Mouse (Mus musculus) left cerebral cortex, postnatal 10 days (tissue): ENCODE data around the gene Mipep. TPM values are rescaled to one million over a fixed set of nuclear protein-coding genes. Genes with fewer than 3 reads are reported as not detected.

ENCODE experiments used
- DNase-seq, 2 experiments: peaks; one replicate each; pipeline ENCODE4 v3.0.0; 2021 to 2022; ENCODE audit warnings: low spot score in 2 of 2, mixed read lengths in 1 of 2; ENCODE audit errors: extremely low spot score in 1 of 2
- intact Hi-C: fragments of 180-260 bp; cut with DNase I; formaldehyde crosslinking; loops from one replicate; pipeline ENCODE4 v1.15.1; 2025
- total RNA-seq, 2 experiments: library from RNA; stranded (reverse); gene quantifications; 2 replicates each; pipeline ENCODE4 v1.2.3; 2021

Mipep gene
- total RNA-seq = 10 to 100 TPM; 23.1 to 23.4 TPM

- intact Hi-C loops = no loop called here
Observed at GRCm38 (mm10) chr14:60784427-60785315, at the start of gene Mipep. Gene Mipep, plus strand, starts transcription at chr14:60784573.

GRCm38 (mm10) chr14:60735206-60735605, 49.2 kb upstream of the Mipep start:
- intact Hi-C loops = no loop called here
- no peak for DNase-seq

More at GRCm38 (mm10) chr14:60784427-60785315, at the start of gene Mipep:
- peak; percentile 82 to 88 for DNase-seq

- intact Hi-C loops = no loop called here
- no peak for DNase-seq
Observed at GRCm38 (mm10) chr14:60735848-60736547, 48.4 kb upstream of the Mipep start.

GRCm38 (mm10) chr14:60736591-60737192, 47.7 kb upstream of the Mipep start:
- intact Hi-C loops = no loop called here
- DNase-seq = peak in 1 of 2 experiments; percentile 63

GRCm38 (mm10) chr14:60737202-60737611, 47.2 kb upstream of the Mipep start:
- intact Hi-C loops = no loop called here

GRCm38 (mm10) chr14:60738434-60738938, 45.9 kb upstream of the Mipep start:
- intact Hi-C loops = no loop called here
- DNase-seq = no peak

More at GRCm38 (mm10) chr14:60737202-60737611, 47.2 kb upstream of the Mipep start:
- no peak for DNase-seq

- intact Hi-C loops = no loop called here
- DNase-seq = no peak
Observed at GRCm38 (mm10) chr14:60739155-60739554, 45.2 kb upstream of the Mipep start.

GRCm38 (mm10) chr14:60739616-60740015, 44.8 kb upstream of the Mipep start:
- intact Hi-C loops = no loop called here
- no peak for DNase-seq

- no peak for DNase-seq
- intact Hi-C loops = no loop called here
Observed at GRCm38 (mm10) chr14:60740507-60740906, 43.9 kb upstream of the Mipep start.

- intact Hi-C loops = no loop called here
- DNase-seq = no peak
Observed at GRCm38 (mm10) chr14:60741033-60741432, 43.3 kb upstream of the Mipep start.

GRCm38 (mm10) chr14:60741490-60741981, 42.8 kb upstream of the Mipep start:
- DNase-seq = peak in 1 of 2 experiments; percentile 60
- intact Hi-C loops = no loop called here

GRCm38 (mm10) chr14:60743681-60744080, 40.7 kb upstream of the Mipep start:
- intact Hi-C loops = no loop called here
- DNase-seq = no peak

GRCm38 (mm10) chr14:60745201-60745600, 39.2 kb upstream of the Mipep start:
- no peak for DNase-seq
- intact Hi-C loops = no loop called here

- intact Hi-C loops = no loop called here
- no peak for DNase-seq
Observed at GRCm38 (mm10) chr14:60746141-60746540, 38.2 kb upstream of the Mipep start.

- intact Hi-C loops = no loop called here
- no peak for DNase-seq
Observed at GRCm38 (mm10) chr14:60747154-60747870, 37.1 kb upstream of the Mipep start.

GRCm38 (mm10) chr14:60749880-60750279, 34.5 kb upstream of the Mipep start:
- no peak for DNase-seq
- intact Hi-C loops = no loop called here

- DNase-seq = no peak
- intact Hi-C loops = no loop called here
Observed at GRCm38 (mm10) chr14:60751581-60751980, 32.8 kb upstream of the Mipep start.
